Mouse (Mus musculus) right cerebral cortex, adult 18-20 months (tissue): ENCODE data around the gene Snx1.

Source experiments
- DNase-seq: peaks from one replicate; pipeline ENCODE4 v3.0.0; 2022; ENCODE audit warnings: mixed read lengths

Snx1 gene

DNA sequence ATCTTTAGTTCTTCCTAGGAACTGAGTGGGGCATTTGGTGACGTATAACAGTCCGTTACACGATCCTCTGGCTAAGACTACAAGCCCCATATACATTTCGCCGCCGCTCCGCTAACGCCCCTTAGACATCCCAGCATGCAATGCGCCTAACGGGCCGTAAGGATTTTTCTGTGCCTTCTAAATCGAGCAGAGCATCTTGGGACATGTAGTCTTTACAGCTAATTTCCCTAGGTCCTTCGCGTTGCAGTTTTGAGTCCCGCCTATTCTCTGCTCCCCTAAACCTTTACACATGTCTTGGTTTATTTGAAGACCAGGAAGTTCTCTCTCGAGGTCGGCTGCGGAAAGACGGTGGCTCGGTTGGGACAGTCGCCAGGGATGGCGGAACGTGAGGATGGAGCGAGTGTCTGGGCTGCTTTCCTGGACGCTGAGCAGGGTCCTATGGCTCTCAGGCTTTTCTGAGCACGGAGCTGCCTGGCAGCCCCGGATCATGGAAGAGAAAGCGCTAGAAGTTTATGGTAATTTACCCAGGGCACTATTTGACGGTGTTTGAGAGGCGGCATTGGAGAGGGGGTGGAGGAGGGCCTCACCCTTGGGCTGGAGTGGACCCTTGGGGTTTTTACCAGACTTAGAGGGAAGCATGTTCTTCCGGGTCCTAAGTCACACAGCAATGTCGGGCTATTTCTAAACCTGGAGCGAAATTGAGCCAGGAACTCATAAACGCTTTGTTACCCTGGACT is at the start of gene Snx1, which contains the start of gene Ciao2a:
TSS of gene Snx1 (minus strand) at position 132 of the 737 bp plus-strand sequence.
TSS of gene Ciao2a (plus strand) at position 156 of the 737 bp plus-strand sequence.
- DNase-seq, result peak; percentile 95

DNA sequence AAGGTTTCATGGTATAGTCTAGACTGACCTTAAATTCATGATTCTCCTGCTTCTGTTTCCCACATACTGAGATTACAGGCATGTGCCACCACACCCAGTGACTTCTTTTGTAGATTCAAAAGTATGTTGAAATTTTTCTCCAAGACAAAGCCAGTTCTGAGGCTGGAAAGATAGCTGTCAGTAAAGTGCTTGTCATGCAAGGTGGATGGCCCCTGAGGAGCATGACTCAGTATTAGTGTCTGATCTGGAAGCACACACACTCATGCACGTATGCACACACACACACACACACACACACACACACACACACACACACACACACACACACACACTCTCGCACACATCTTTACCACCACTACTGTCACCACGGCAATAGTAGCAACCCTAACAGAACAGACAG is 48.6 kb upstream of the Snx1 start:
- no peak for DNase-seq

DNA sequence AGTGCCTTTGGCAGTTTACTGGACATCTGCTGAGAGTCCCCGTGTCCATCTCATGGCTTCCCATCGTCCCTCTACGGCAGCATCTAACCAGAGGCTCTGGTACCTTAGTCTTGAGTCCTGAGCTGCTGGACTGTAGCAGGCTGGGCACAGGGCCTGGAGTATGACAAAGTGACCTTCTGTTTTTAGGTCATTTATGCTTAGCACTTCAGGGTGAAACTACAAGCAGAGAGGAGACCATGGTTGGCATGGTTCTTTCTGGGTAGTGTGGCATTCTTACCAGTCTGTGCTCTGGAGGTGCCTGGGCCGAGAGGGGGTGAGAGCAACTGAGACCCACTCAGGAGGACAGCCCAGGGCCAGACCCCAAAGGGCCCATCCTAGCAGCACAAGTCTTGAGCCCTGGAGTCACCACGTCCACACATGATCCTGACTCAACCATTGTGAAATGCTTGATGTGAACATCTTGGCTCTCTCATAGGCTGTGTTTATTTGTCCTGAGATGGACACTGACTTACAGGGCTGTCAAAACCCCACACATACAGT is 47.0 kb upstream of the Snx1 start:
- DNase-seq, result no peak

DNA sequence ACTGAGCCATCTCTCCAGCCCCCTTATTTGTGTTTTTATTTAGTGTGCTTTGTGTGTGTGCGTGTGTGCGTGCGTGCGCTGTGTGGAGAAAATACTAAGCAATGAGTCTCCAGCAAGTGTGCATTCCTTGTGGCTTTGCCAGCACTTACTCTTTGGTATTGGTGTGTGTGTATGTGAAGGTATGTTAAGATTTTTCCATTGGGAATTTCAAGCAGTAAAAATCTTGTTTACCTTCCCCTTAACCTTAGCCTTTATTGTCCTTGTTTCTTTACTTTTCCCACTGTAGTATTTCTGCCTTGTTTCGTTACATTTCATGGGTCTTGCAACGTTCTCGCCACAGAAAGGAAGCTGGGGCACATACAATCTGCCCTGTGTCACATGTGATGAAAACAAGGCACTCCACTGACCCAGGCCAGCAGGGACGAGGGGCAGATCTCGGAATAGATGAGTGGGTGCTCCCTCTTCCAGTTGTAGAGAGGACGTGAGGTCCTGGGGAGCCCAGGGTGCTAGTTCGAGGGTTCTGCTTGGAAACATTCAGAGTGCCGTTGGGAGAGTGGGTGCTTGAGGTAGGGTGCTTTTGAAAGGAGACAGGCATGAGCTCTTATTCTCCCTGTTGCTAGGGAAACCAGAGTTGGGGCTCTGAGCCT is 45.0 kb upstream of the Snx1 start:
- no peak for DNase-seq

DNA sequence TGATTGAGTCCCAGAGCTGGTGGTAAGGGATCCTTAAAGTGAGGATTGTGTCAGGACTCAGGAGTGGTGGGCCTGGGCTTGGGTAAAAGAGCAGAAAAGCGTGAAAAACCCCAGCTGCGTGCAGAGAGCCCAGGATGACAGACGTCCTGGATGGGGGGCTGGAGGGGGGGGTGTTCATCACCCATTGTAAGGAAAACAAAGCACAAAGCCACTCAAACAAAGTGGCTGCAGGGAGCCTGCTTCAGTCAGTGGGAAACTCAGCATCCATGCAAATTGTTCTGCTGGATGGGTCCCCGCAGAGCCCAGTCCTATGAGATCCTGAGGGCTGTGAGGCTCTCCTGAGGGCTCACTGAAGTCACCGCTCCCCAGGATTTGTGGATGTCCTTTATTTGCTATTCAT is 44.1 kb upstream of the Snx1 start:
- no peak for DNase-seq

DNA sequence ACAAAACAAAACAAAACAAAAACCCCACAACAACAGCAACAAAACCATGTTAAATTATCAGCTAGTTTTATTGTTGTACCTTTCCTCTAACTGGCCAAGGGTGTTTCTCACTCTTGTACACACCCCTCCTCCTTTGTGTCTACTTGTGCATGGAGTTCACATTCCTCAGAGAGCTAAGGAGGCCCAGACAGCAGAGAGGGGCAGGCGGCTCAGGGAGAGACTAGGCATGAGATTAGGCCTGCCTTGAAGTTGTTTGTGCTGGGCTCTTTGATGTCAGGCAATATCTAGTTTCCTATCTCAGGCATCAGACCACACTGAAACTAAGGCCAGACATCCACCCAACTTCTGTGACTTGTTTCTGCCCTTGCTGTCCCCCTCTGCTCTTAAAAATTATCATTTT is 41.8 kb upstream of the Snx1 start:
- DNase-seq, result no peak

DNA sequence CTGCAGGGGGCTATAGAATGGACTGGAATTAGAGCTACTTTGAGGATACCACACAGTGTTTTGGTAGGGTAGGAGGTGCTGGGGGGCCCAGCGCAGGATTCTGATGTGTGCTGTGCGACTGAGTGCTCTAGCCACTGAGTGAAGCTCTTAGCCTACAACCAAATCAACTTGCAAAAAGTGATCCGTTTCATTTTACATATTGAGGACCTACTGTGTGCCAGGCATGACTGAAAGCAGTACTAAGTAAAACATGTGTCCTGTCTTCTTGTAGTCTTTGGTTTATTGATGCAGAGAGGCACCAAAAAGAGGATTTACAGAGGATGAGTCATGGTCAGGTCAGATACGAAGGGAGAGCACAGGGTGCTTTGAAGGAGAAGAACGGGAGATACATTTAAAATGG is 40.8 kb upstream of the Snx1 start:
- DNase-seq, result no peak

DNA sequence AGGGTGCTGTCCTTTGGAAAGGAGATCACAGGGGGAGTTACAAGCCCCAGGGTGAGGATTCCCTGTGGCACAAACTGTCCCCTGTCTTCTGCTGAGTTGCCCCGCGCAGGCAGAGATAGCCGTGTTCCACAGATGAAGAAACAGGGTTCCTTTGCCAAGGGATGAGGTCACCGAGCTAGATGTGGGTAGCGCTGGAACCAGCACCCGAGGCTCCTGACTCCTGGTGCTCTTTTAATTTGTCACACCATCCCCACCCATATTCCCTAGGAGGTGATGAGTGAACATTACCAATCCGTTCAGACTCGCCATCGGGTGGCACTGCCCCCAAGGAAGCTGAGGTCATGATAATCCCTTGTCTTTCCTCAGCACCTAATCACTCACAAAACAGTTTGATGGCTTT is 36.6 kb upstream of the Snx1 start:
- no peak for DNase-seq

DNA sequence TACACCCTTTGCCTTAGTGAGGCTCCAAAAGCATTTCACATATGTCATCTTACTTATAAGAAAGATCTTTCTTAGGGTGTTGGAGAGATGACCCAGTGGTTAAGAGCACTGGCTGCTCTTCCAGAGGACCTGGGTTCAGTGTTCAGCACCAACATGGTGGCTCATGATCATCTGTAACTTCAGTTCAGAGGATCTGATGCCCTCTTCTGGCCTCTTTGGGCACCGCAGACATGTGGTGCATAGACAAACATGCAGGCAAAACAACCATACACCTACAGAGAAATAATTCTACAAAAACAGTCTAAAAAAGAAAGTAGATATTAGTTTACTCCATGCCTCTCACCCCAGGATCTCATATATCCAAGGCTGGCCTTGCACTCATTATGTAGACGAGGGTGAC is 33.8 kb upstream of the Snx1 start:
- no peak for DNase-seq

DNA sequence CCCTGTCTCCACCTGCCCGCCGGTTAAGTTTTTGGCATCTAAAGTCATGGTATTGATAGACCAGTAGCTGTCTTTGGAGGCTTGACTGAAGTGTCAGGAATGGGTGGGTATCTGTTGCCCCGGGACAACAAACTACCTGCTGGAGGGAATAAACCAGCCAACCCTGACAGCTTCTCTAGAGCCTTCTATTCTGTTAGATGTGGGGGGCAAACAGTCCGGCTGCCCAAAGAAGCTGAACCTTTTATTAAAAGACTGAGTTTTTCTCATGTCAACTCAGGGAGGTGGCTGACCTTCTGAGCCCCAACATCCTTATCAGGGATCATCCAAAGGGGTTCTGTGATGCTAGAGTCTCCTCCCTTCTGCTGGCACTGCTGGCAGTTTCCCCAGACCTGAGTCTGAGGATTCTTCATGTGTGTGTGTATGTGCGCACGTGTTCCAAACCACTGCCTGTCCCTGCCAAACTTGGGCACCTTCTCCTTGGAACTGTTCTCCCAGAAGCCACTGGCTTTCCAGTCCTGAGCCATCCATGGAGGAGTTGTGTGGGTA is 32.6 kb upstream of the Snx1 start:
- DNase-seq, result no peak

DNA sequence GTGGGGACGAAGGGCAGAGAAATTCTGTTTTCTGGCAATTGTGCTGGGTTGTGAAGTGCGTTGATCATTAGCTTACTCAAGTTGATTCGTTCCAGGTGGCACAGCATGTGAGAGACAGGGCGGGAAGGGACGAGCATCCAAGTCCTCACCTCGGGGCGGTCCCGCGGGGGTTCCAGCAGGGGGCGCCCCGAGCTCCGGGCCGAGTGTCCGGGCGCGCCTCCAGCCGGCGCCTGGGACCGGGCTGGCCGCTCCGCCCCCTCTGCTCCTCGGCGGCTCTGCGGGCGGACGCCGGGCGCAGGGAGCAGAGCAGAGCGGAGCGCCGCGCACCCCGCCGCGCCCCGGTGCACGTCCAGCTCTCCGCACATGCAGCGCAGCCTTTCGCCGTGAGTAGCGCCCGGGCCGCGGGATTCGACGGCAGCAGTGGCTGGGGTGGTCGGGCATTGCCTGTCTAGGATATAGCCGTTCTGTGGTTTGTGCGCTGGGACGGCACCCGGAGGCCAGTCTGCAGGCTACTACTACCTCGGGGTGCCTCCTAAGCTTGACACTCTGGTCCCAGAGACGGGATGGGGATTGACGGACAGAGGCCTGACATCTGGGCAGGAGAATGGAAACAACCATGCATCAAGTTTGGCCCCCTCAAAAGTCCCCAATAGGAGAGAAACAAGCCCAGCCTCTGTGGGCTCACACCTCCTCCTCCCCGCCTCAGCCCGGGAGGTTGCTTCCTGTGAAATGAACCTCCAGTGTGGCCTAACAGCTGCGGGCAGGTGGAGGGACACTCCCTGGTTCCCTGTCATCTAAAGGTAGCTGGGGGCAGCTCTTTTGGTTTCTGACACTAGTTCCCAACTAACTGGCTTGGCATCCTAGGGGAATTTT is 31.8 kb upstream of the Snx1 start, which contains the start of gene Dapk2:
TSS of gene Dapk2 (plus strand) at position 266 of the 873 bp plus-strand sequence.
- peak; percentile 55 for DNase-seq

DNA sequence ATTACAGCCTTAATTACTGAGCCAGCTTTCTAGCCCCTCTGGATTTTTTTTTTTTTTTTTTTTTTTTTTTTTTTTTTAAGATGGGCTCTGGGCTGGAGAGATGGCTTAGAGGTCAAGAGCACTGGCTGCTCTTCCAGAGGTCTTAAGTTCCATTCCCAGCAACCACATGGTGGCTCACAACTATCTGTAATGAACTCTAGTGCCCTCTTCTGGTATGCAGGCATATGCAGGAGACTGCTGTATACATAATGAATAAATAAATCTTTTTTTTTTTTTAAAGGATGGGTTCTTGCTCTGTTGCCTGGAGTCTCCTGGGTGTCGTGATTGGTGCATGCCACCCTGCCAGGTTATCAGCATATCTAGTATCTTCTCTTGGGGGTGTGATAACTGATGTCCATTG is 29.1 kb upstream of the Snx1 start:
- no peak for DNase-seq

DNA sequence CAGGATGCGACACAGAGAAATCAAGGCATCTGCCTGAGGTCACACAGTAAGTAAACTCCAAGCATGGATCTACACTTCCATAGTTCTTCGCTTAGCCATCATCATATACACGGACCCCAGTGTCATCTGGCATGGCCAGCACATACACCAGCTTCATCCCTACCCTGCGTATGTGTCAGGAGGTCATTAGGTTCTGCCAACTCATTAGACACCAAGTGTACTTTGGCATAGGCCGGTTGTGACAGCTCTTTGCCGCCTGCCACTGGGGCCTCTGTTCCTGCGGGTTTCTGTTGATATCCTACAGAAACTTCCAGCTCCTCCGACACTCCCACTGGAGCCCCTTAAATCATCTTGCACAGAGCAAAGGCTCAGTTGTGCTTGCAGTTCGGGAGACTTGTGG is 27.6 kb upstream of the Snx1 start:
- no peak for DNase-seq

DNA sequence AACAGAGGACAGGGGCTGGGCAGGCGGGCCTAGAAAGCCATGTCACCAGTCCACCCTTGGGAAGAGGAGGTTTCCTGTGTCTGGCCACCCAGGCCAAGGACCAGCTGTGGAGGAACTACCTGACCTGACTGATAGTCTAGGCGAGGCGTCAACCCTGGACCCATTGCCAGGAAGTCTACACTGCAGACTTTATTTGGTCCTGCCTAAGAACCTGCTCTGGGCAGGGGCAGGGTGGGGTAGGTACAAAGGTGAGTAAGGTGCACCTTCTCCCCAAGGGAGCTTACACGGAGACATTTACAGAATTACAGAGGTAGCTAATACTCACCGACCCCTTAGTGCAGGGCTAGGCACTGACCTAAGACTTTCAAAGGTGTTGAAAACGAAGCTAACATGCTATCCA is 27.2 kb upstream of the Snx1 start:
- no peak for DNase-seq

DNA sequence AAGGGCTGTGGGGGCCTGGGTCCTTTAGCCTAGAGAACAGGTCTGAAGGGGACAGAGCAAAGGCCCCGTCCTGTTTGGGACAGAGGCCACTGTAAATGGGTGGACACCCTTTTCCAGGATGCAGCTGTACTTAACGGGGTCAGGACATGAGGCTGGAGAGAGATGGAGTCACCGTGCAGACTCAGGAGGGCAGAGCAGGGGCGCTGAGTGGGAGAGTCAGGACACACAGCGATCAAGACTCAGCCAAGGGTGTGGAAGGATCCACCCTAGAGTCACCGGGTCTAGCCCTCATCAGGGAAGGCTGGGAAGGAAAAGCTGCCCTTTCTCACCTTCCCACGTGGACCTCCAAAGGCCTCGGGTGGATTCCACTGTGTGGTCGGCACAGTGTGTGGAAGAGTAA is 25.6 kb upstream of the Snx1 start:
- no peak for DNase-seq

DNA sequence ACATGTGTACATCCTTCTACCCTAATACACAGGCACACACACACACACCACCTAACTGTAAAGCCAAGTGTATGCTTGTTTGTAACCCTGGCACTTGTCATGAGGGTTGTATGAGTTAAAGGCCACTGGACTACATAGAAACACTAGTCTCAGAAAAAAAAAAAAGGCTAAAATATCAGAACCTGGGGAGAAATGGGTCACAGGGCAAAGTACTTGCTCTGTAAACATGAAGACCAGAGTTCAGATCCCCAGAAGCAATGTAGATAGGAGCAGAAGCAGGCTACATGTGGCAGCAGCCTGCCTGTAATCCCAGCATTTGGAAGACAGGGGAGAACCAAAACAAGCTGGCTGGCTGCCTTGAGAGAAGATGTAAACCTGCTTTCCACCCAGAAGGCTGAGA is 19.8 kb upstream of the Snx1 start:
- no peak for DNase-seq

DNA sequence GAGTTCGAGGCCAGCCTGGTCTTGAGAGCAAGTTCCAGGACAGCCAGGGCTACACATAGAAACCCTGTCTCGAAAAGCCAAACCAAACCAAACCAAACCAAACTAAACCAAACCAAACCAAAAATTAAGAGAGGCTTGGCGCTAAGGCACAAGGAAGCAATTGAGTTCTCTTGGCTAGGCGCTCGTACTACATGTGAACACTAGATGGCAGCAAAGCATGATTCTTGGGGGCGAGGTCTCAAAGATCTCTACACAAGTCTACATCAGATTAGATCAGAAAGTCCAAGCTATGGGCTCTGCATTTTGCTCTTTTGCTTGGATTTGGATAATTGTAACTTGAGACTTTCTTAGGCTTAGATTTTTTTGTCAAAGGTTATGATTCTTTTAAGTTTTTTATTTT is 17.9 kb upstream of the Snx1 start:
- peak; percentile 72 for DNase-seq

DNA sequence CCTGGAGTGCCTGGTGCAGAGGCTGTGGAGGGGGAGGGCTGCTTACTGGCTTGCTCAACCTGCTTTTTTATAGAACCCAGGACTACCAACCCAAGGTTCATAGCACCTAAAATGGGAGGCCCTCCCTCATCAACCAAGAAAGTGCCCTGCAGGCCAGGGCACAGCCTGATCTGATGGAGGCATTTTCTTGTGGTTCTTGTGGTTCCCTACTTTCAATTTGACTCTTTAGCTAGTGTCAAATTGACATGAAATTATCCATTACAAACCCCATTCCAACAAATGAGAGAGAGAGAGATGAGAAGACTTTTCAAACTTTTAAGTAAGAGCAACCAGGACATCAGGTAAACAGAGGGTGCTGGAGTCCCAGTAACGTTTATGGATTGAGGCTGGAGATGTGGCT is 15.9 kb upstream of the Snx1 start:
- DNase-seq, result no peak

DNA sequence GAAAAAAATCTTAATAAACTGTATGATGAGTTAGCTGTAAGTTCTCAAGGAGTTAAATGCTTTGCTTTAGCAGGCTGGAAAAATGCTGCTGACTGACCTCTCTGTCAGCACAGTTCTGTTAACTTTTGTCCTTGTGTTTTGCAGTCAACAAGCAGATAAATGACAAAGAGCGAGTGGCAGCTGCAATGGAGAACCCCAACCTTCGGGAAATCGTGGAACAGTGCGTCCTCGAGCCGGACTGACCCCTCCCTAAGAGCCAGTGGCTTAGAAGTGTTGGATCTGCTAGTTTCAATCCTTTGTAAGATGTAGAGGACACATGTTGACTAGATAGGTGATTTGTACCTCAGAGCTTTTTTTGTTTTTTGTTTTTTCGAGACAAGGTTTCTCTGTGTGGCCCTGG is 11.8 kb upstream of the Snx1 start:
- DNase-seq, result no peak

DNA sequence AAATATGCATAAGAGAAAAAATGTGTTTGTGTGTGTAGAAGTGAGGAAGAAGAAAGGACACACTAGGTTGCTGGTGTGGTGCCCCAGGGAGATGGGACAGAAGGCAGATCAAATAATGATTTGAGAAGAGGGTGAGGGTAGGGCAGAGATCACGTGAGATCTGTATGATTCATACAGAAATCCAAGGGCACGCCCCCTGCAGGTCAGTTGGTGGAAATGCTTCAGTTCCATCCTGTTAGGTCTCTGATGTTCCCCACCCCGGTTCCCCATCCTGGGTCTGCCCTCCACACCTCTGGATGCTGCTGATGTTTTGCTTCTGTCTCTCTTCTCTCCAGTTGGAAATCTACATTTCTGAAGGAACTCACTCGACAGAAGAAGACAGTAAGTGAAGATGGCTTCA is 9.6 kb upstream of the Snx1 start:
- DNase-seq, result no peak

DNA sequence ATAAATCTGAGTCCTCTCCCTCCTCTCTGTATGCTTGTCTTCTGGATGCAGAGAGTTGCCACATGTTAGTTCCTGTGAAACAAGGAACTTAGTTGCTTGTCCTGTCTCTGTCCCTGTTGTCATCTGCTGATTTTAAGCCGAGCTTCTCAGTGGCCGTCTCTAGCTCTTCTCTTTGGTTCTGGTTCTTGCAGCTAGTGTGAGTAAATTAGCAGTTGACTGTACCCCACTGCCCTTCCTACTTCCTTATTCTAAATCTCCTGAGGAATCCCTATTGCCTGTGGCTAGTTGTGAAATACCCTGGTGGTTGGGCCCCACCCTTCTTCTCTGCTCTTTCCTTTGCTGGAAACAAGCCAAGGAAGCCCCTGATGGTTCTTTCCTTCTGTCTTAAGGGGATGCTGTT is 5.1 kb upstream of the Snx1 start:
- no peak for DNase-seq

DNA sequence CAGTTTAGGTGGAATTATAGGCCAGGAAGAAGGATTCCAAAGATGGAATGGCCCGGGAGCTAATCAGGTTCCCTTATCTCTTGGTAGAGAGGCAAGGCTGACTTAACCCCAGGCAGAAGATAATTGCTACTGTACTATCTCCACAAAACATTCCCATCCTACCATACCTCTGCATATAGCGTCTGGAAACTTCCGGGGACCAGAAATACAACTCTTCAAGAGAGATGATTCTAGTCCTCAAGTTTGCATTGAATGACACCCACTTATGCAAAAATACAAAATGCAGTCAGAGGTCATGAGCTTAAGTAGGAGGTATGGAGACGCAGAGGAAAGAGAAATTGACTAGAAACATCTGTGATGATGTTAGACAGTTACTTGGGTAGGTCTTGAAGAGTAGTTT is 1.5 kb upstream of the Snx1 start:
- DNase-seq, result no peak

DNA sequence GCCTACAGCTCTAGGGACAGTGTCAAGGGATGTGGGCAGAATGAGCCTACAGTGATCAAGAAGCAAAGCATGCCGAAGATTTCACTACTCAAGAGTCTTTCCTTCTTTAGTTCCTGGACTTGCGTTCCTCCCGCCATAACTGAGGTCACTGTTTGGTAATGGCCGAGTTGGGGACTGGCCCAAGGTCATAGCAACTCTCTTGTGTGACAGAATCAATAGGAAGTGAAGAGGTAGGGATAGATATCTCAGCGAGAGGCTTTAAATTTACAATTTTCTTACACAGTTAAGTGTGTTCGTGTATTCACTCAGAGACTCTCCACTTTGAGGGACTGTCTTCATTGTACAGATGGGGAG is 783 bp upstream of the Snx1 start:
- no peak for DNase-seq
